Mouse (Mus musculus): ENCODE measurements around the gene Anp32e.

- TF ChIP-seq USF1 (IDR thresholded peaks at IDR 0.05; ENCODE audit: low read depth) (no peak), POLR2A (IDR thresholded peaks at IDR 0.05; ENCODE audit: insufficient read length, low read depth) (no peak), MYOD1 (IDR thresholded peaks at IDR 0.05; ENCODE audit: control insufficient read depth in 1 of 3, insufficient read length in 2 of 3, low read depth in 2 of 3) (no peak), E2F4 (IDR thresholded peaks at IDR 0.05; ENCODE audit: insufficient read depth) (no peak), POLR2AphosphoS2 (IDR thresholded peaks at IDR 0.05; ENCODE audit: insufficient read length, low read depth) (no peak), TCF3 (IDR thresholded peaks at IDR 0.05; ENCODE audit: insufficient read length, low read depth) (no peak), SRF (IDR thresholded peaks at IDR 0.05; ENCODE audit: control insufficient read depth, insufficient read length, low read depth) (no peak), CEBPB (IDR thresholded peaks at IDR 0.05; ENCODE audit: insufficient read depth, poor library complexity, severe bottlenecking) (no peak), MAX (IDR thresholded peaks at IDR 0.05; ENCODE audit: low read depth) (no peak)
Observed at GRCm38 (mm10) chr3:95953023-95953422, 24.0 kb downstream of the Anp32e start.

All from myocyte (in vitro differentiated cells).